Mouse (Mus musculus): ENCODE data around the gene Rnase4.

DNA sequence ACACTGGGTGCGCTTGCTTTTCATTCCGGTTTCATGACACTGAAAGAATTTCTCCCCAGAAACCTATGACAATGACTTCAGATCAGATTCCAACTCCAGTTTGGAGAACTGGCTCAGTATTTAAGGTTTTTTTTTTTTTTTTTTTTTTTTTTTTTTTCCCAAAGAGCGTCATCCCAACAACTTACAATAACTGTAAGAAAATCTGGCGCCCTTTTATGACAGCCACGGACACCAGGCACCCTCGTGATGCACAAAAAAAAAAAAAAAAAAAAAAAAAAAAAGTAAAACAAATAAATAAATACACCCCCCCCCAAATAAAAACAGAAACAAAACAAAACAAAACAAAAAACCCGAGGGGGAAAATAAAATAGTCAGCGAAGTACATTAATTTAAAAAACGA, 3.1 kb upstream of the Rnase4 start:
- TF ChIP-seq EP300 (IDR thresholded peaks at IDR 0.05) (no peak), CTCF (IDR thresholded peaks at IDR 0.05) (no peak)
